Mouse (Mus musculus) megakaryocyte progenitor cell, adult 5-6 weeks (primary cell): Measurements from ENCODE around the gene Emc10. TPM values are rescaled to one million over a fixed set of nuclear protein-coding genes. Genes with fewer than 3 reads are reported as not detected.

Experiments used
- ATAC-seq: replicated peaks from 2 replicates; pipeline ENCODE4 v1.8.0; 2016; ENCODE audit warnings: mild to moderate bottlenecking, moderate TSS enrichment, inconsistent platforms; ENCODE audit not compliant: poor library complexity
- total RNA-seq, 2 experiments: library from RNA; stranded (forward) in 1 of 2; stranded (reverse) in 1 of 2; fragments of 157-497, 149-512 nt in 1 of 2; fragments of 200-1000 nt in 1 of 2; gene quantifications; 2 replicates each; pipeline versions ENCODE4 v1.2.3 to v1.2.4; 2015 to 2017

Emc10 gene
- total RNA-seq, 2 experiments from 2014 or later = 38.3 to 60.6 TPM

- no peak for ATAC-seq
Measured at GRCm38 (mm10) chr7:44465111-44465510, 31.2 kb downstream of the Emc10 start, which contains the start of gene Aspdh. Gene Aspdh, plus strand, starts transcription at chr7:44465391.

- ATAC-seq = no peak
Measured at GRCm38 (mm10) chr7:44464511-44464910, 31.8 kb downstream of the Emc10 start.

- ATAC-seq = no peak
Measured at GRCm38 (mm10) chr7:44463556-44464225, 32.6 kb downstream of the Emc10 start.

GRCm38 (mm10) chr7:44463056-44463425 is 33.3 kb downstream of the Emc10 start:
- no peak for ATAC-seq

DNA sequence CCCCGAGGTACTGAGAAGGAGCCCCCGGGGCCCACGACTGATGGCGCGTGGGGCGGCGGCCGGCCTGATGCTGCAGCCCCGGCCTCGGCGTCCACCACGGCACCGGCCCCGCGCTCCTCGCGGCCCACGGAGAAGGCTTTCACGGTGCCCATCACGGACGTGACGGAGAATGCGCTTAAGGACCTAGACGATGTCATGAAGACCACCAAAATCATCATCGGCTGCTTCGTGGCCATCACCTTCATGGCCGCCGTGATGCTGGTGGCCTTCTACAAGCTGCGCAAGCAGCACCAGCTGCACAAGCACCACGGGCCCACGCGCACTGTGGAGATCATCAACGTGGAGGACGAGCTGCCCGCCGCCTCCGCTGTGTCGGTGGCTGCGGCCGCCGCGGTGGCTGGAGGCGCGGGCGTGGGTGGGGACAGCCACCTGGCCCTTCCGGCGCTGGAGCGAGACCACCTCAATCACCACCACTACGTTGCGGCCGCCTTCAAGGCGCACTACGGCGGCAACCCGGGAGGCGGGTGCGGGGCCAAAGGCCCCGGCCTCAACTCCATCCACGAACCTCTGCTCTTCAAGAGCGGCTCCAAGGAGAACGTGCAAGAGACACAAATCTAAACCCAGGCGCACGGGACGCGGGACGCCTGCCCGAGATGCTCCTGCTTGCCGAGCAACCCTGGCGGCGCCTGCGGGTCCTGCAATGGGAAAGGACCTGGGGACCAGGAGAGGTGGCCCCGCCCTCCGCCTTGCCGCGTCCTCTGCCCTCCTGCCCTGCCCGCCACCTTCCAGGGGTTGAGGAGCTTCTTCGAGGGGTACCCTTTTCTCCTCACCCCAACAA is 33.9 kb downstream of the Emc10 start:
- peak; percentile 70 for ATAC-seq

DNA sequence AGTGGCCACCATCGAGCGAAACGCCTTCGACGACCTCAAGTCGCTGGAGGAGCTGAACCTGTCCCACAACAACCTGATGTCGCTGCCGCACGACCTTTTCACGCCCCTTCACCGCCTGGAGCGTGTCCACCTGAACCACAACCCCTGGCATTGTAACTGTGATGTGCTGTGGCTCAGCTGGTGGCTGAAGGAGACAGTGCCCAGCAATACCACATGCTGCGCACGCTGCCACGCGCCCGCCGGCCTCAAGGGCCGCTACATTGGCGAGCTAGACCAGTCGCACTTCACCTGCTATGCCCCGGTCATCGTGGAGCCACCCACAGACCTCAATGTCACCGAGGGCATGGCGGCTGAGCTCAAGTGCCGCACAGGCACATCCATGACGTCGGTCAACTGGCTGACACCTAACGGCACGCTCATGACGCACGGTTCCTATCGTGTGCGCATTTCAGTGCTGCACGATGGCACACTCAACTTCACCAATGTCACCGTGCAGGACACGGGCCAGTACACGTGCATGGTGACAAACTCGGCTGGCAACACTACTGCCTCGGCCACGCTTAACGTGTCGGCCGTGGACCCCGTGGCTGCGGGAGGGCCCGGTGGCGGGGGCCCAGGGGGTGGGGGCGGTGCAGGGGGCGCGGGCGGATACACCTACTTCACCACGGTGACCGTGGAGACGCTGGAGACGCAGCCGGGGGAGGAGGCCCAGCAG is 34.7 kb downstream of the Emc10 start:
- ATAC-seq = no peak

DNA sequence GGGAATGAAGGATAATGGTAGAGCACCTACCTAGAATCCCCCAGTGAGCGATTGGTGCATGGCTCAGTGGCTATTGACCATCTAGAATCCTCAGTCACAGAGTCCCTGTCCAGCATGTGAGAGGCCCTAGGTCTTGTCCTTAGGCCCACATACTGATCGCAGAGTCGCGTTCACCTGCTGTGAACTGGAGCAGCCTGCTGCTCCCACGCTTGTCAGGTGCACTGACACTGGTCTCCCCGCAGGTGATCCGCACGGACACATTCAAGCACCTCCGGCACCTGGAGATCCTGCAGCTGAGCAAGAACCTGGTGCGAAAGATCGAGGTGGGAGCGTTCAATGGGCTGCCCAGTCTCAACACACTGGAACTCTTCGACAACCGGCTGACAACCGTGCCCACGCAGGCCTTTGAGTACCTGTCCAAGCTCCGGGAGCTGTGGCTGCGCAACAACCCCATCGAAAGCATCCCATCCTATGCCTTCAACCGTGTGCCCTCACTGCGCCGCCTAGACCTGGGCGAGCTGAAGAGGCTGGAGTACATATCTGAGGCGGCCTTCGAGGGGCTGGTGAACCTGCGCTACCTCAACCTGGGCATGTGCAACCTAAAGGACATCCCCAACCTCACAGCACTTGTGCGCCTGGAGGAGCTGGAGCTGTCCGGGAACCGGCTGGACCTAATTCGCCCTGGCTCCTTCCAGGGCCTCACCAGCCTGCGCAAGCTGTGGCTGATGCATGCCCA is 35.4 kb downstream of the Emc10 start:
- no peak for ATAC-seq

GRCm38 (mm10) chr7:44460067-44460466 is 36.3 kb downstream of the Emc10 start:
- no peak for ATAC-seq

DNA sequence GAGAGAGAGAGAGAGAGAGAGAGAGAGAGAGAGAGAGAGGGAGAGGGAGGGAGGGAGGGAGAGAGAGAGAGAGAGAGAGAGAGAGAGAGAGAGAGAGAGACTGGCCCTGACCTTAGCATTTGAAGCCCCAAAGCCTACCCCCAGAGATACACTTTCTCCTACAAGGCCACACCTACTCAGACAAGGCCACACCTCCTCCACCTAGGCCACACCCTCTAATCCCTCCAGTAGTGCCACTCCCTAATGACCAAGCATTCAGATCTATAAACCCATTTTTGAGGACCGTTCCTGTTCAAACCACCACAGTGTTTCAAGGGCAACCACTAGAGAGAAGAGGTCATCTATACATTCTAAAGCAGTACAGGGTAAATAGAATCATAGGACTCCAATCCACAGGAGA is 40.0 kb downstream of the Emc10 start:
- ATAC-seq = 0 out of 2 replicates have a peak, but pooled peaks have one; percentile 40

DNA sequence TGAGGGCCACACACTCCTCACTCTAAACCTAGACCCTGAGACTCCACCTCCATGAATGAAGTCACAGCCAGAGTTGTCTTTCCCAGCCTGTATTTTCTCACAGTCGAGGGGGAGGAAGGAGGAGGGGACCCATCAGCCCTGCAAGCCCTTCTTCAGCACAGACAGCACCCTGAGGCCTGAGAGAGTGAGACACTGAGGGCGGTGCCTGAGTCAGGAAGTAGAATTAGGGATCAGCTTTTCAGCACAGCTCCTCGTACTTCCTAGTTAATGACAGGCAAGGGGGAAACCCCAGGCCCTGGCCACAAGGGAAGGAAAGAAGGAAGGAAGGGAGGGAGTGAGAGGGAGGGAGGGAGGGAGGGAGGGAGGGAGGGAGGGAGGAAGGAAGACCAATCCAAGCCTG is 43.1 kb downstream of the Emc10 start:
- ATAC-seq = peak; percentile 87

DNA sequence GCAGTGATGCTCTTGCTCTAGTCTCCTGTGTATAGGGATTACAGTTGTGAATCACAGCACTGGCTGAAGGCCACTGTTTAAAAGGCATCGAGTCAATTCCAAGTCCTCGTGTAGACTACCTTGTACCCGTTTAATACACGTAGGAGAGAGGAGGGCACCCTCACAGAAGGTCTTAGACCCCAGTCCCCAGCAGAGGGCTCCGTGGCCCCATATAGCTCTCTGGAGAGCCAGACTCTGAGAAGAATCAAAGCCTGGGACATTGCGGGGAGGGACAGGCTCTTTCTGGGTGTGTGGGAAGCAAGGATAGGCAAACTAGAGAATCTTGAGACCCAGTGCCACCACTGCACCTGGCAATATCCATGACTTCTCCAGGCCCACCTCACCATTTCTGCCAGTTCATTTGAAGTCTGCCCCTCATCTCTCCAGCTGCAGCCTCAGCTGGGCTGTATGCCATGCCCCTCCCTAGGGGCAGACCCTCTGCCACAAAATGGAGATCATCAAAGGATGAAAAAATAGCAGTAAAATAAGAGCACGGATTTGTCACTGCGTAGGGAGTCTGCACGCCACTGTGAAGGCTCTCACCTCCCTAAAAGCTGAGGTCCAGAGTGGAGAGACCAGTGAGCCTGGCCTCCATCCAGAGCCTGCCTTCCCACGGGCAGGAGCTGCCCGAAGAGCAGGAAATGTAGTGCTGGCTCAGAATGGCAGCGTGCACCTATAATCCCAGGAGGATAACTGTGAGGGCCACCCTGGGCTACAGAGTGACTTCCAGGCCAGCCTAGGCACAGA is 50.1 kb downstream of the Emc10 start:
- no peak for ATAC-seq

GRCm38 (mm10) chr7:44445528-44445923 is 50.8 kb downstream of the Emc10 start:
- ATAC-seq = no peak

- ATAC-seq = no peak
Measured at GRCm38 (mm10) chr7:44444886-44445527, 51.3 kb downstream of the Emc10 start.

DNA sequence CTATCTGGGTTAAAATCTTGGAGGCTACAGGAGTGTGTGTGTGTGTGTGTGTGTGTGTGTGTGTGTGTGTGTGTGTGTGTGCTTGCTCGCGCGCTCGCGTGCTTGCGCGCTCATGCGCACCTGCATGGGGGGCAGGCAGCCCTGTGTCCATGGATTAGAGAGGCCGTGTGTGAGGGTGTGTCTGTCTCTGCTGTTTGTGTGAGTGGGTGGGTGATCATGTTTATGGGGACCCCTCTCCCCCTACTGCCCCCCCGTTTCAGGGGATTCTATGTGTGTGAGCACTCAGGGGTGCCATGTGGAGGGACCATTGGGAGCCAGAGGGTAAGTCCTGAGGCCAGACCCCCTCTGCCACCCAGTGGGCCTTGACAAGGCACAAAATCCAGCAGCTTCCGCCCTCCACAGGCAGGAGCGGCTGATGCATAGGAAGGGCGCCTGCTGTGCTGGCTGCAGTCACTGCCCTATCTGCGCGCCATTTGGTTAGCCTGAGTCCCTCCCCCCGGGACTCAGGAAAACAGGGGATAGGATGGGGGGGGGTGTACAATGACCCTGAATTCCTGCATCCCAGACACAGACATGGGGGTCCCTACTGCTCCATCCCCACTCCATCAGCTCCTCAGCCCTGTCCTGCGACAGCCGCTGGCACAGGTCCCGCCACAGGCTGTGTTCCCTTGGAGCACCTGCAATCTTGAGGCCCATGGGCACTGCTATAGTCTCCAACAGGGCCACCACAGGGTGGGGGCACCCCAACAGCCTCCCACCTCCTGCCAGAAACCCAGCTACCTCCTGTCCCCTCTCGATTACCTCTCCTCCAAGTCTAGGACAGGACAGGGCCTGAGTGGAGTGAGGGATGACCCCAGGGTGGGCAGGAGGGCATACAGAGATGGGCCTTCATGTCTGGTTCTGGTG is 52.8 kb downstream of the Emc10 start:
- no peak for ATAC-seq

- ATAC-seq = no peak
Measured at GRCm38 (mm10) chr7:44442407-44442821, 53.9 kb downstream of the Emc10 start.

DNA sequence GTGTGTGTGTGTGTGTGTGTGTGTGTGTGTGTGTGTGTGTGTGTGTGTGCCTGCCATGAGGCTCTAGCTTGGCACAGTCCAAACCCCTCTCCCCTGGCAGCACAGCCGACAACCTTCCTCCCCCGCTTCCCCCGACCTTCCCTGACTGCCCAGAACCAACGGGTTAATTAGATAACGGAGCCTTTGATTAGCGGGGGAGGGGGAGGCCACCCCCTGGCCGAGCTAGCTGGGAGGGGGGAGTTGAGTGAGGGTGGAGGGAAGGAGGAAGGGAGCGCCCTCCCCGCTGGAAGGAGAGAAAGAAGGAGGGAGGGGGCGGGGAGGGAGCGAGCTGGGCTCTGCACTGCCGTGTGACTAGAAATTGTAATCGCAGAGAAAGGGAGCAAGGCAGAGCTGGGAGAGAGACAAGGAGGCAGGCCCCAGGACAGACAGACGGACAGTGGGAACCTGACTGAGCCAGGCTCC is 54.6 kb downstream of the Emc10 start:
- ATAC-seq = no peak

GRCm38 (mm10) chr7:44441180-44441579 is 55.1 kb downstream of the Emc10 start:
- no peak for ATAC-seq

- no peak for ATAC-seq
Measured at GRCm38 (mm10) chr7:44440479-44440878, 55.9 kb downstream of the Emc10 start.
